In genomic region chr3:157582626-157583405, GRCm38 (mm10) we compare ENCODE assay signal across 12 mouse cellular contexts. TPM values are rescaled to one million over a fixed set of nuclear protein-coding genes. Genes with fewer than 3 reads are reported as not detected.
DNase-seq lines count a peak whose midpoint lies in the region; ATAC-seq and TF ChIP-seq lines count a peak whose summit lies in the region.
"Had no signal": no experiment of that assay in that cellular context is flagged by ENCODE, and none has a peak within 500 bp of the region (broad histone marks: within the 10 kb centered on the region; RNA-seq: fewer than 3 reads in every experiment).

No protein-coding gene starts in this region.

- H3K4me3 ChIP-seq in midbrain, embryonic 11.5 days (ENCODE audit: low read depth, low read length) = no peak overlapping the region
- no peak overlapping the region for H3K4me3 ChIP-seq in midbrain, embryonic 15.5 days
- H3K4me3 ChIP-seq in intestine, postnatal 0 days (ENCODE audit: low read depth, low read length) = no peak overlapping the region
- H3K4me3 ChIP-seq in stomach, embryonic 15.5 days (replicated peaks) = no peak overlapping the region

- peak; percentile 63; the same call in 1 of the 2 replicates for ATAC-seq in midbrain, embryonic 11.5 days (ENCODE audit: low FRiP score)
- no peak for ATAC-seq in midbrain, embryonic 15.5 days (replicated peaks)
- ATAC-seq in intestine, postnatal 0 days = peak; percentile 73
- ATAC-seq in stomach, embryonic 15.5 days (ENCODE audit: insufficient read depth, low FRiP score, low read depth) = peak; percentile 66; the same call in 1 of the 2 replicates
- ATAC-seq in monocyte, adult 5-6 weeks (replicated peaks; ENCODE audit: insufficient number of reproducible peaks, low FRiP score, low TSS enrichment, poor library complexity, severe bottlenecking) = no peak
- no peak for ATAC-seq in activated CD4-positive, CD25-positive, alpha-beta regulatory T cell, adult 4 months
- ATAC-seq: forebrain, postnatal 0 days had no signal

- H3K27me3 ChIP-seq in midbrain, embryonic 11.5 days (ENCODE audit: control insufficient read depth, insufficient read depth, low read length) = no peaks in the 10 kb centered on the region
- H3K27me3 ChIP-seq in midbrain, embryonic 15.5 days (replicated peaks) = no peaks in the 10 kb centered on the region
- no peaks in the 10 kb centered on the region for H3K27me3 ChIP-seq in intestine, postnatal 0 days (replicated peaks; ENCODE audit: control insufficient read depth, insufficient read depth, low read length)
- H3K27me3 ChIP-seq in stomach, embryonic 15.5 days (replicated peaks) = no peaks in the 10 kb centered on the region

- no peak for TF ChIP-seq CTCF in intestine, postnatal 0 days (IDR thresholded peaks at IDR 0.05; ENCODE audit: low read depth)

- no peaks in the 10 kb centered on the region for H3K4me1 ChIP-seq in midbrain, embryonic 11.5 days (ENCODE audit: control insufficient read depth, insufficient read depth, low read length)
- no peaks in the 10 kb centered on the region for H3K4me1 ChIP-seq in midbrain, embryonic 15.5 days
- H3K4me1 ChIP-seq in intestine, postnatal 0 days (replicated peaks; ENCODE audit: control insufficient read depth, insufficient read depth, low read length) = no peaks in the 10 kb centered on the region
- H3K4me1 ChIP-seq in stomach, embryonic 15.5 days = no peaks in the 10 kb centered on the region

- WGBS in midbrain, embryonic 11.5 days = 43% methylated on average over 5 of the region's 5 CpGs
- WGBS in midbrain, embryonic 15.5 days = 41% methylated on average over 5 of the region's 5 CpGs
- 56% methylated on average over 5 of the region's 5 CpGs for whole genome bisulfite sequencing in intestine, postnatal 0 days
- WGBS in stomach, embryonic 15.5 days = 65% methylated on average over 5 of the region's 5 CpGs

- DNase-seq in embryo, embryonic 10.5 days (ENCODE audit: low spot score) = peak; percentile 63
- DNase-seq in embryo, embryonic 10 days (ENCODE audit: low spot score) = no peak
- no peak for DNase-seq in midbrain, embryonic 11.5 days (ENCODE audit: low spot score, missing footprints)
- DNase-seq: adrenal gland, postnatal 25 days; cerebellum, adult 8-10 months; forebrain, postnatal 0 days had no signal

- no peaks in the 10 kb centered on the region for H3K36me3 ChIP-seq in midbrain, embryonic 11.5 days (ENCODE audit: control insufficient read depth, insufficient read depth, low read length)
- H3K36me3 ChIP-seq in midbrain, embryonic 15.5 days (replicated peaks) = no peaks in the 10 kb centered on the region
- no peaks in the 10 kb centered on the region for H3K36me3 ChIP-seq in intestine, postnatal 0 days (ENCODE audit: control insufficient read depth, insufficient read depth)
- no peaks in the 10 kb centered on the region for H3K36me3 ChIP-seq in stomach, embryonic 15.5 days
- H3K36me3 ChIP-seq: G1E had no signal

- no peaks in the 10 kb centered on the region for H3K9me3 ChIP-seq in midbrain, embryonic 11.5 days (ENCODE audit: control insufficient read depth, low read length)
- H3K9me3 ChIP-seq in midbrain, embryonic 15.5 days = no peaks in the 10 kb centered on the region
- no peaks in the 10 kb centered on the region for H3K9me3 ChIP-seq in intestine, postnatal 0 days (ENCODE audit: control insufficient read depth)
- no peaks in the 10 kb centered on the region for H3K9me3 ChIP-seq in stomach, embryonic 15.5 days
- H3K9me3 ChIP-seq: G1E had no signal

- no peak overlapping the region for H3K9ac ChIP-seq in midbrain, embryonic 11.5 days (ENCODE audit: low read length)
- H3K9ac ChIP-seq in midbrain, embryonic 15.5 days = no peak overlapping the region
- no peak overlapping the region for H3K9ac ChIP-seq in intestine, postnatal 0 days (ENCODE audit: low read depth, low read length)
- H3K9ac ChIP-seq in stomach, embryonic 15.5 days = no peak overlapping the region
- H3K9ac ChIP-seq: forebrain, postnatal 0 days had no signal

- H3K27ac ChIP-seq in midbrain, embryonic 11.5 days (ENCODE audit: low read depth, low read length) = no peak overlapping the region
- no peak overlapping the region for H3K27ac ChIP-seq in midbrain, embryonic 15.5 days
- no peak overlapping the region for H3K27ac ChIP-seq in intestine, postnatal 0 days (ENCODE audit: low read depth, low read length)
- H3K27ac ChIP-seq in stomach, embryonic 15.5 days = no peak overlapping the region

- H3K4me2 ChIP-seq in midbrain, embryonic 11.5 days = no peak overlapping the region
- no peak overlapping the region for H3K4me2 ChIP-seq in midbrain, embryonic 15.5 days
- no peak overlapping the region for H3K4me2 ChIP-seq in intestine, postnatal 0 days (replicated peaks; ENCODE audit: low read depth)
- no peak overlapping the region for H3K4me2 ChIP-seq in stomach, embryonic 15.5 days

RNA-seq across cellular contexts. Expression of gene Ptger3, which starts 16.1 kb away (rescaled TPM):
- polyA plus RNA-seq in midbrain, embryonic 11.5 days (2014; fragmentation: Nextera tagmentation; extraction: Ambion mirVana) = 0.85 and 1.6 TPM in 2 replicates
- 3.3 and 4.0 TPM in 2 replicates for polyA plus RNA-seq in midbrain, embryonic 15.5 days (2015; fragmentation: Nextera tagmentation; extraction: Ambion mirVana)
- polyA plus RNA-seq in intestine, postnatal 0 days (2015; fragmentation: Nextera tagmentation; extraction: Ambion mirVana) = 8.6 and 8.7 TPM in 2 replicates
- polyA plus RNA-seq in stomach, embryonic 15.5 days (2015; fragmentation: Nextera tagmentation; extraction: Ambion mirVana) = 16.8 and 19.0 TPM in 2 replicates
- total RNA-seq in monocyte, adult 5-6 weeks (2017) = 2.2 to 7.9 TPM (median 5.3 TPM) in 3 replicates
- polyA plus RNA-seq in activated CD4-positive, CD25-positive, alpha-beta regulatory T cell, adult 4 months (2017; shearing (Covaris generic)) = under 1 TPM in 1 of 2 experiments, not detected in 1; 0.56 TPM

RNA-seq across cellular contexts. Expression of gene Zranb2, which starts 48.9 kb away (rescaled TPM):
- polyA plus RNA-seq in midbrain, embryonic 11.5 days (2014; fragmentation: Nextera tagmentation; extraction: Ambion mirVana) = 170 and 182 TPM in 2 replicates
- polyA plus RNA-seq in midbrain, embryonic 15.5 days (2015; fragmentation: Nextera tagmentation; extraction: Ambion mirVana) = 98.3 and 114 TPM in 2 replicates
- 51.6 and 53.3 TPM in 2 replicates for polyA plus RNA-seq in intestine, postnatal 0 days (2015; fragmentation: Nextera tagmentation; extraction: Ambion mirVana)
- 78.1 and 87.2 TPM in 2 replicates for polyA plus RNA-seq in stomach, embryonic 15.5 days (2015; fragmentation: Nextera tagmentation; extraction: Ambion mirVana)
- 135 to 163 TPM (median 146 TPM) in 3 replicates for total RNA-seq in monocyte, adult 5-6 weeks (2017)
- polyA plus RNA-seq in activated CD4-positive, CD25-positive, alpha-beta regulatory T cell, adult 4 months (2017; shearing (Covaris generic)) = 10 to 100 TPM; 63.6 to 69.8 TPM

Comparison
In these comparisons a context has a peak if more than half of its experiments do, and no peak if none do; other contexts are left out.
1. ATAC-seq: peak in midbrain, embryonic 11.5 days (single experiment), intestine, postnatal 0 days (single experiment) and stomach, embryonic 15.5 days (single experiment); none in midbrain, embryonic 15.5 days (single experiment), monocyte, adult 5-6 weeks (single experiment) and activated CD4-positive, CD25-positive, alpha-beta regulatory T cell, adult 4 months (single experiment).